ENCODE assay signal across 8 mouse cellular contexts in the genomic region with DNA sequence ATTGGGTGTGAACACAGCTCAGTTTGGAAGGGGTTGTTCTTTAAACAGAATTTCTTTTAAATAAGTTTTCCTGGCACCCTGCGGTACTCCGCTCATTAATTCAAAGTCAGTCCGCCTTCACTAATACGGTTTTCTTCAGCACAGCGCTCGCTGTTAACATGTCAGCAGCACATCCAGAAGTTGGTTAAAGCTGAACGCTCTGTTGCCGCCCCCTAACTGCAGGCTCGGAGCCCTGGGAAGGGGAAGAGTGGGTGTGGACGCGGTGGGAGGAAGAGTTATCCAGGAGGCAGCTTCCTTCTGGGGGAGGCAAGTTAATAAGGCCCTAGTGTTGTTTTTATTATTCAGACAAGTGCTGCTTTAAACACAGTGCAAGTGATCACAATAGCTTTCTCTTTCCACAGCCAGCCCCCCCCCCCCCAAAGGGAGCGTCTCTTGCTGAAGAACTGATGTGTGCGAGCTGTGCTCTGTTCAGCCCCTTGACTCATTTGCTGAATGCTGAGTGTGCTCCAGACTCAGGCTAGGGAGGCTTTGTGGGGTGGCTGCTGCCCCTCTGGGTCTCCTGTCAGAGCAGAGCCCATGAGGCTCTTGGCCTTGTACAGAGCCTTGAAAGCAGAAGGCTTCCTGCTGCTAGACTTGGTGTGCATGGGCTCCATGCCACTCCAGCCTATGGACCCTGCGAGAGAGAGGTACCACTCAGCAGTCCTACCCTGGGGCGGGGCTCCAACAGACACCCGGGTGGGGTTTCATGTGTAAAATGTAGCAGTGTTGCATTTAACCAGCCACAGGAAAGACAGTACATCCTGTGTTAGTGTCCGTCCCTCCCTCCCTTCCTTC. TPM values are rescaled to one million over a fixed set of nuclear protein-coding genes. Genes with fewer than 3 reads are reported as not detected.
DNase-seq lines count a peak whose midpoint lies in the region; ATAC-seq and TF ChIP-seq lines count a peak whose summit lies in the region.

No protein-coding gene starts in this region.

- DNase-seq in kidney, postnatal 0 days (ENCODE audit: low spot score): peak; percentile 90
- DNase-seq in kidney, adult 18-20 months: no peak
- peak; percentile 71 for DNase-seq in heart, postnatal 0 days (ENCODE audit: low spot score)
- no peak for DNase-seq in gastrocnemius, postnatal 4 days (ENCODE audit: low spot score in 2 of 2)
- no peak for DNase-seq in thymus, postnatal 10 days (ENCODE audit: low spot score in 2 of 2)

- peak; percentile 34; the same call in 1 of the 2 replicates for ATAC-seq in kidney, postnatal 0 days (replicated peaks; ENCODE audit: low FRiP score, low read depth)
- ATAC-seq in embryonic facial prominence, embryonic 12.5 days (ENCODE audit: insufficient number of reproducible peaks, insufficient read depth, low FRiP score, low TSS enrichment): no peak
- ATAC-seq in heart, postnatal 0 days (ENCODE audit: insufficient read depth, low read depth): peak; percentile 28; the same call in 1 of the 2 replicates
- no peak for ATAC-seq in midbrain, embryonic 15.5 days (replicated peaks)
- no peak for ATAC-seq in erythroblast, adult 5-6 weeks (replicated peaks; ENCODE audit: low FRiP score, poor library complexity, severe bottlenecking)

- H3K9me3 ChIP-seq in kidney, postnatal 0 days (replicated peaks; ENCODE audit: low read length): no peaks in the 10 kb centered on the region
- H3K9me3 ChIP-seq in embryonic facial prominence, embryonic 12.5 days: no peaks in the 10 kb centered on the region
- H3K9me3 ChIP-seq in heart, postnatal 0 days (replicated peaks; ENCODE audit: control insufficient read depth, low read length): no peaks in the 10 kb centered on the region
- H3K9me3 ChIP-seq in midbrain, embryonic 15.5 days: no peaks in the 10 kb centered on the region

- no peaks in the 10 kb centered on the region for H3K27me3 ChIP-seq in kidney, postnatal 0 days (ENCODE audit: insufficient read depth, low read length)
- no peaks in the 10 kb centered on the region for H3K27me3 ChIP-seq in embryonic facial prominence, embryonic 12.5 days
- H3K27me3 ChIP-seq in heart, postnatal 0 days (ENCODE audit: control insufficient read depth, insufficient read depth, low read length): no peaks in the 10 kb centered on the region
- H3K27me3 ChIP-seq in midbrain, embryonic 15.5 days (replicated peaks): no peaks in the 10 kb centered on the region

- peak overlapping the region; percentile 79 for H3K27ac ChIP-seq in kidney, postnatal 0 days
- peak overlapping the region; percentile 77 for H3K27ac ChIP-seq in embryonic facial prominence, embryonic 12.5 days
- H3K27ac ChIP-seq in heart, postnatal 0 days (ENCODE audit: low read depth): peak overlapping the region; percentile 72
- 0 out of 2 replicates have a peak overlapping the region, but pooled peaks have one; percentile 39 for H3K27ac ChIP-seq in midbrain, embryonic 15.5 days

- H3K4me3 ChIP-seq in kidney, postnatal 0 days (replicated peaks; ENCODE audit: low read depth, low read length): no peak overlapping the region
- no peak overlapping the region for H3K4me3 ChIP-seq in embryonic facial prominence, embryonic 12.5 days
- no peak overlapping the region for H3K4me3 ChIP-seq in heart, postnatal 0 days (ENCODE audit: low read depth, low read length)
- no peak overlapping the region for H3K4me3 ChIP-seq in midbrain, embryonic 15.5 days

- WGBS in kidney, postnatal 0 days: 17% methylated on average over 17 of the region's 17 CpGs
- whole genome bisulfite sequencing in embryonic facial prominence, embryonic 12.5 days: 48% methylated on average over 17 of the region's 17 CpGs
- 37% methylated on average over 17 of the region's 17 CpGs for WGBS in heart, postnatal 0 days
- WGBS in midbrain, embryonic 15.5 days: 26% methylated on average over 17 of the region's 17 CpGs

- peaks cover 24% of the 10 kb centered on the region for H3K4me1 ChIP-seq in kidney, postnatal 0 days (replicated peaks; ENCODE audit: insufficient read depth, low read length)
- peaks cover 27% of the 10 kb centered on the region for H3K4me1 ChIP-seq in embryonic facial prominence, embryonic 12.5 days
- peaks cover 44% of the 10 kb centered on the region for H3K4me1 ChIP-seq in heart, postnatal 0 days (ENCODE audit: control insufficient read depth, insufficient read depth)
- peaks cover 18% of the 10 kb centered on the region for H3K4me1 ChIP-seq in midbrain, embryonic 15.5 days

- peak; percentile 61 for TF ChIP-seq CTCF in kidney, postnatal 0 days (IDR thresholded peaks at IDR 0.05; ENCODE audit: low read depth)
- peak; percentile 36 for TF ChIP-seq CTCF in heart, postnatal 0 days (IDR thresholded peaks at IDR 0.05; ENCODE audit: low read depth)

- 0 out of 2 replicates have a peak, but pooled peaks cover 5% of the 10 kb centered on the region for H3K36me3 ChIP-seq in kidney, postnatal 0 days (ENCODE audit: insufficient read depth, low read length)
- no peaks in the 10 kb centered on the region; the same call in 1 of the 2 replicates for H3K36me3 ChIP-seq in embryonic facial prominence, embryonic 12.5 days
- H3K36me3 ChIP-seq in heart, postnatal 0 days (replicated peaks; ENCODE audit: control insufficient read depth, insufficient read depth, low read length): 0 out of 2 replicates have a peak, but pooled peaks cover 14% of the 10 kb centered on the region
- H3K36me3 ChIP-seq in midbrain, embryonic 15.5 days (replicated peaks): no peaks in the 10 kb centered on the region

- peak overlapping the region; percentile 46 for H3K4me2 ChIP-seq in kidney, postnatal 0 days (ENCODE audit: low read length)
- no peak overlapping the region for H3K4me2 ChIP-seq in embryonic facial prominence, embryonic 12.5 days (replicated peaks)
- peak overlapping the region; percentile 19; the same call in 1 of the 2 replicates for H3K4me2 ChIP-seq in heart, postnatal 0 days (ENCODE audit: low read depth, low read length)
- H3K4me2 ChIP-seq in midbrain, embryonic 15.5 days: no peak overlapping the region

- no peak for TF ChIP-seq EP300 in heart, postnatal 0 days (IDR thresholded peaks at IDR 0.05; ENCODE audit: low read depth)

- peak overlapping the region; percentile 35; the same call in 1 of the 2 replicates for H3K9ac ChIP-seq in kidney, postnatal 0 days (ENCODE audit: low read depth, low read length)
- H3K9ac ChIP-seq in embryonic facial prominence, embryonic 12.5 days: no peak overlapping the region
- H3K9ac ChIP-seq in heart, postnatal 0 days (replicated peaks; ENCODE audit: low read depth, low read length): no peak overlapping the region
- no peak overlapping the region for H3K9ac ChIP-seq in midbrain, embryonic 15.5 days

RNA-seq across cellular contexts. Expression of gene Sec14l1, which starts 20.7 kb away (rescaled TPM):
- 87.6 and 93.7 TPM in 2 replicates for polyA plus RNA-seq in kidney, postnatal 0 days (2015; fragmentation: Nextera tagmentation; extraction: Ambion mirVana)
- 55.6 and 61.0 TPM in 2 replicates for polyA plus RNA-seq in embryonic facial prominence, embryonic 12.5 days (2016; fragmentation: Nextera tagmentation; extraction: Ambion mirVana)
- 62.1 and 71.6 TPM in 2 replicates for total RNA-seq in heart, postnatal 0 days (2014; rRNA removed; ENCODE audit: low replicate concordance)
- 36.4 and 38.0 TPM in 2 replicates for polyA plus RNA-seq in heart, postnatal 0 days (2015; fragmentation: Nextera tagmentation; extraction: Ambion mirVana)
- polyA plus RNA-seq in midbrain, embryonic 15.5 days (2015; fragmentation: Nextera tagmentation; extraction: Ambion mirVana): 62.8 and 63.9 TPM in 2 replicates
- 15.7 and 16.9 TPM in 2 replicates for total RNA-seq in erythroblast, adult 5-6 weeks (2015; ENCODE audit: low replicate concordance)
- 27.2 and 32.7 TPM in 2 replicates for total RNA-seq in erythroblast, adult 5-6 weeks (2017; ENCODE audit: low replicate concordance)
- total RNA-seq in gastrocnemius, postnatal 4 days (2021): 100 to 1,000 TPM; 134 to 144 TPM

Comparison
In these comparisons a context has a peak if more than half of its experiments do, and no peak if none do; other contexts are left out.
1. DNase-seq: peak in kidney, postnatal 0 days (single experiment) and heart, postnatal 0 days (single experiment); none in kidney, adult 18-20 months (single experiment), gastrocnemius, postnatal 4 days (0 of 2) and thymus, postnatal 10 days (0 of 2).
2. ATAC-seq: peak in kidney, postnatal 0 days (single experiment) and heart, postnatal 0 days (single experiment); none in embryonic facial prominence, embryonic 12.5 days (single experiment), midbrain, embryonic 15.5 days (single experiment) and erythroblast, adult 5-6 weeks (single experiment).
3. H3K4me2 ChIP-seq: peak in kidney, postnatal 0 days (single experiment) and heart, postnatal 0 days (single experiment); none in embryonic facial prominence, embryonic 12.5 days (single experiment) and midbrain, embryonic 15.5 days (single experiment).
4. Peak in every context shown above with its lines, with median percentiles within 50 percentile points of each other: H3K27ac ChIP-seq.